Mouse (Mus musculus): ENCODE measurements around the gene Lrrc61.

DNA sequence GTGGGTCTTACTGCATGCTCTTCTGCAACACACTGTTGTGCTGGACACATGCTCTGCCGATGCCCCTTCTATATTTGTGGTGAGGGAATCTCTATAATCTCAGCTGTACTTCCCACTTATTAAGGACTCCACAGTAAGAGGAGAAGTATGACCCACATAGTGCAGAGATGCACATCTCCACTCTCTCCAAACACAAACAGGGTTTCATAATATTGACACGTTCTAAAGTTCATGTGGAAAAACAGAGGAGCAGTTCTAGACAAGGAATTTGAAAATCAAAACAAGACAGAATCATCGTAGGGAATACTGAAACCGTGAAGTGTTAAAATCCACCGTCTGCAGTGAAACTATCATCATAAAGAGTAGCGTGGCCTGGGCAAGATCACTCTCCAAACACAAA lies 37.3 kb downstream of the Lrrc61 start:
- no peak for TF ChIP-seq POLR2A (IDR thresholded peaks at IDR 0.05; ENCODE audit: borderline replicate concordance, control insufficient read depth, low read depth, low read length)
- no peak for TF ChIP-seq CTCF (IDR thresholded peaks at IDR 0.05; ENCODE audit: control insufficient read depth, insufficient read depth, low read length)

Measured in bone marrow, adult 2 months (tissue).